Mouse (Mus musculus): ENCODE data around the gene Cd2bp2. TPM values are rescaled to one million over a fixed set of nuclear protein-coding genes. Genes with fewer than 3 reads are reported as not detected.

The Cd2bp2 gene
- total RNA-seq, 2 experiments from 2014 or later: 21.1 to 44.1 TPM

DNA sequence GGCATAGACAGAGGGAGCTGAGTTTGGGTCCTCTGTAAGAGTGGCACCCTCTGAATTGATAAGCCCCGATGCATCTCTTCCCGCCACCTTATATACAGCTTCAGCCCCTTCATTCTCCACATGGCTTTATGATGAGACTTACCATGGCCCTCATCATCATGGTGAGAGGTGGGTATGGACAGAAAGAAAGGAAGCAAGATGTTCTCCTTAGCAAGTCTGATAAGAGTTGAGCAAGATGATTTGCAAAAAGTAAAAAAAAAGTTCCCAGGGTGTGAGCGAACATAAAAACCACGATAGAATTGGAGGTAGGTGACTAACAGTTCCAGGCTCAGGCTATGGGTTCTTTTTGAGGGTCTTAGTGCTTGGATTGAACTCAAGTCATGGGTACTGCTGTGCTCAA, 22.8 kb upstream of the Cd2bp2 start:
- no peak; the same call in 1 of the 2 replicates for ATAC-seq (replicated peaks; ENCODE audit: poor library complexity, severe bottlenecking)

- peak; percentile 49 for ATAC-seq (replicated peaks; ENCODE audit: poor library complexity, severe bottlenecking)
Measured at GRCm38 (mm10) chr7:127217901-127218642, 22.2 kb upstream of the Cd2bp2 start.

DNA sequence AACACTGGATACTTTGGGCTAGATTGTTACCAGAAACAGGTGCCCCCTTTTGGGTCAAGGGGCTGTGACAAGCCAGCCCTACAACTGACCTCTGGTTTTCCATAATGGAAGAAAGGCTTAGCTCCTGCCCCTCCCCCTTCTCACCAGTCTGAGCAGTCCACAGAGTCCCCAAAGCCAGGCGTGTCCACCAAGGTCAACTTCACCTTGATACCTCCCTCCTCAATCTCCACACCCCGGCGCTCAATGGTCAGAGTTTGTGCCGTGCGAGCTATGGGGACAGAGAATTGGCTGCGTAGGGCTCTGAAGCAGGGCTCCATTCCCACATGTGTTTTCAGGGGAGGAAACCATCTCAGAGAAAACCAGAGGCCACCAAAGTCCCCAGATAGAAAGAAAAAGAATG, 21.6 kb upstream of the Cd2bp2 start:
- no peak for ATAC-seq (replicated peaks; ENCODE audit: poor library complexity, severe bottlenecking)

DNA sequence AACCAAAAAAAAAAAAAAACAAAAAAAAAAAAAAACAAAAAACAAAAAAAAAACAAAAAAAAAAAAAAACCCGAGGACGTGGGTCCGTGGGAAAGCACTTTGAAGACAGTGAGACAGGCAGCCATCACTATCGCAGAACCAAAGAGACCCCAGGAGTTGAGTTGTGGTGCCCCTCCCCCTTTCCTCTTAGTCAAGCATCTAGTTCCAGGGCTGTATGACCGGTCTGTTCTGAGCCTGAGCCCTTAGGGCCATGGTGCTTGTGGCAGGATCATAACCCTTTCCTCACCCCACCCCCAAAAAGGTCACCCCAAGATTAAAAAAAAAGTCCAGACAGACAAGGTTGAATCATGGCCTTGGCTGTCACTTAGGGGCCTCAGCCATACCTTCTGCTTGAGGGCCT, 20.5 kb upstream of the Cd2bp2 start:
- no peak for ATAC-seq (replicated peaks; ENCODE audit: poor library complexity, severe bottlenecking)

- ATAC-seq (replicated peaks; ENCODE audit: poor library complexity, severe bottlenecking): peak; percentile 64
Measured at GRCm38 (mm10) chr7:127214981-127215871, 19.4 kb upstream of the Cd2bp2 start.

- no peak for ATAC-seq (replicated peaks; ENCODE audit: poor library complexity, severe bottlenecking)
Measured at GRCm38 (mm10) chr7:127214521-127214920, 18.7 kb upstream of the Cd2bp2 start.

DNA sequence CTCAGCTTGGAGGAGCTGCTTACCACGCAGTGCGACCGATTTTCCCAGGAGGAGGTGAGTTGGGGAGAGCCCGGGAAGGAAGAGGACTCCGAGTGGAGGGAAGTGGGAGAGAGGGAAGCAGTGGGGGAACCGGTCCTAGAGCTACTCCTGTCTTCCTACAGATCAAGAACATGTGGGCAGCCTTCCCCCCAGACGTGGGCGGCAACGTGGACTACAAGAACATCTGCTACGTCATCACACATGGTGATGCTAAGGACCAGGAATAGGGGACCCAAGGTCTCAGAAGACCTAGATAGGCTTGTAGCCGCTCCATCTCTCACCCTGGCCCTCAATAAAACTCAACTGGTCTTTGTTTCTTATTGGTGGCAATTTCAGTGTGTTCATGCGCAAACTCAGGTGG, 18.1 kb upstream of the Cd2bp2 start:
- ATAC-seq (replicated peaks; ENCODE audit: poor library complexity, severe bottlenecking): no peak

- ATAC-seq (replicated peaks; ENCODE audit: poor library complexity, severe bottlenecking): no peak
Measured at GRCm38 (mm10) chr7:127213485-127213884, 17.6 kb upstream of the Cd2bp2 start.

- ATAC-seq (replicated peaks; ENCODE audit: poor library complexity, severe bottlenecking): no peak
Measured at GRCm38 (mm10) chr7:127212432-127213250, 16.8 kb upstream of the Cd2bp2 start.

DNA sequence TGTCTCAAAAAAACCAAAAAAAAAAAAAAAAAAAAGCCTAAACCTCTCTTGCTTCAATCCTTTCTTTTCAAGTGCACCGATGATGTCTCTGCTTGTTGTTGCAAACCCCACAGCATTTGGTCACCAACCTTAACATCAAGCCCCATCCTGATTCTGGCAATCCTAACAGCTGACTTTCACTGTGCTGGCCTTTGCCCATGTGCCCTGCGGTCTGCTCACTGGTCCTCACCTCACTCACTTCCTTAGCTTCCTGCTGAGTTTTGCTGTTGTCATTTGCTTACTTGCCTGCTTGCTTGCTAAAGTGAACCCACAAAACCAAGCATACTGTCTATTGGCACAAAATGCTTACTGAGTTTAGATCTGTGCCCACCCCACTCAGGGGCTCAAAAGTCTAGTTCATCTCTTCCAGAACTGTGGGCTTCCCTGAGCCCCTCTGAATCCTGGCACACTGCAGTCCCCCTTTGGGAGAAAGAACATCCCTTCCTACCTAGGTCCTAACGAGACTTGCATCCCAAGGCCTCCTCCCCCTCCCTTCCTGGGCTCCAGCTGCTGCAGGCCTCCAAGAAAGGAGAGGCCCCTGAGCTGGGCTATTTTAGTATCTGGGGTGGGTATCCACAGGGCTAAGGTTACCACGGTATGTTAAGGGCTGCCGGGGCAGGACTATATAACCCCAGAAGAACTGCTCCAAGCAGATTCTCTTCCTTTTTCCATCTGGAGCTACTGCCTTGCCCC, 15.3 kb upstream of the Cd2bp2 start:
- ATAC-seq (replicated peaks; ENCODE audit: poor library complexity, severe bottlenecking): no peak

- no peak for ATAC-seq (replicated peaks; ENCODE audit: poor library complexity, severe bottlenecking)
Measured at GRCm38 (mm10) chr7:127210266-127210665, 14.4 kb upstream of the Cd2bp2 start.

DNA sequence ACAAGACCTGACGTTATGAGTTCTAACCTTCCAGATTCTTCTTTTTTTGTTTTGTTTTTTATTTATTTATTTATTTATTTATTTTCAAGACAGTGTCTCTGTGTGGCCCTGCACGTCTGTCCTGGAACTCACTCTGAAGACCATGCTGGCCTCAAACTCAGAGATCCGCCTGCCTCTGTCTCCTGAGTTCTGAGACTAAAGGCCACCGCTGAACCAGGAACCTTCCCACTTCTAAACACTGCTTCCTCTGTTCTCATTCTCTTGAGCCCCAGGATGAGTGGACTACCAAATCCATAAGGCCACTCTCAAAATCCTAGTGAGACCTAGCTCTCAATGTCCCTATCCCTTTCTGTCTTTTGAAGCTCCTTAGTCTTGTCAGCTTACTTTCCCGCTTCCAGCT, 14.0 kb upstream of the Cd2bp2 start:
- no peak for ATAC-seq (replicated peaks; ENCODE audit: poor library complexity, severe bottlenecking)

GRCm38 (mm10) chr7:127208553-127209438, 12.9 kb upstream of the Cd2bp2 start, which contains the start of gene Mylpf:
Mylpf (plus strand) TSS chr7:127208890.
- ATAC-seq (replicated peaks; ENCODE audit: poor library complexity, severe bottlenecking): peak; percentile 73

- ATAC-seq (replicated peaks; ENCODE audit: poor library complexity, severe bottlenecking): peak; percentile 17
Measured at GRCm38 (mm10) chr7:127208295-127208552, 12.4 kb upstream of the Cd2bp2 start, which contains the start of gene Tbc1d10b. Tbc1d10b (minus strand) TSS chr7:127208468.

- ATAC-seq (replicated peaks; ENCODE audit: poor library complexity, severe bottlenecking): no peak
Measured at GRCm38 (mm10) chr7:127207374-127208294, 11.8 kb upstream of the Cd2bp2 start.

DNA sequence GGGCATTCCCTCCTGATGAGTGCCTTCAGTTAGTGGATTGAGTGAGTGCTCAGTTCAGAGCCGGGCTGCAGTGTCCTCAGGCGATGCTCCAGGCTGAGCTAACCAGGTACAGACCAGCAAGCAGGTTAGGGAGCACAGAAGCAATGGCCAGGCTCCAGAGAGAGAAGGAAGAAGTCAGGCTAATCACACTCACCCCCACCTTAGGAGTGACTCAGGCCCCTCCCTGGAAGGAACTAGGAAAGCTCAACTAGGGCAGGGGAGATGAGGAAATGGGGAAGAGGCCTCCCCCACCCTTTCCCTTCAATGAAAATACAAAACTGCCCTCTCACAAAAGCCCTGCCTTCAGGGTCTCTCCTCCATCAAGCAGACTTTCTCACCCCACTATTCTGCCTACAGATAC, 10.8 kb upstream of the Cd2bp2 start:
- ATAC-seq (replicated peaks; ENCODE audit: poor library complexity, severe bottlenecking): peak; percentile 38

GRCm38 (mm10) chr7:127196484-127196883, 634 bp upstream of the Cd2bp2 start:
- no peak for ATAC-seq (replicated peaks; ENCODE audit: poor library complexity, severe bottlenecking)

DNA sequence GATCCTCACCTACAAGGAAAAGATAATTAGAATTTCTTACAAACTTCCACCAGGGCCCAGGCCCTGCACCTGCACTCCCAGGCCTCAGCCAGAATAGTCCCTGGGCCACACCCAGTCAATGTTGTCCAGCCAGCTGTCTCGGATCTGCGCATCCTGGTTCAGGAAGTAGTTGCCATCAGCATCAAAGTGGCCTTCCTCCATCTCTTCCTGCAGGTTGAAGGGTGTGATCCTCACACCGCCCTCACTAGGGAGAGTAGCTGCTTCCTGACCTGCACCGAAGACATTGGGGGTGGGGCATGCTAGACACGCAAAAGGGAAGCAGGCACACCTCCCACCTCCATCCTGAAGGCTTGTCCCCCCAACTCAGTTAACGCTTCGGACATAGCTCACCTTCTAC, 1.2 kb downstream of the Cd2bp2 start:
- ATAC-seq (replicated peaks; ENCODE audit: poor library complexity, severe bottlenecking): no peak
